Mouse (Mus musculus): ENCODE results near the gene Mrpl20.

Gene Mrpl20

GRCm38 (mm10) chr4:155854991-155855390 is 52.3 kb downstream of the Mrpl20 start:
- DNase-seq (ENCODE audit: low read depth, low spot score) = no peak

DNA sequence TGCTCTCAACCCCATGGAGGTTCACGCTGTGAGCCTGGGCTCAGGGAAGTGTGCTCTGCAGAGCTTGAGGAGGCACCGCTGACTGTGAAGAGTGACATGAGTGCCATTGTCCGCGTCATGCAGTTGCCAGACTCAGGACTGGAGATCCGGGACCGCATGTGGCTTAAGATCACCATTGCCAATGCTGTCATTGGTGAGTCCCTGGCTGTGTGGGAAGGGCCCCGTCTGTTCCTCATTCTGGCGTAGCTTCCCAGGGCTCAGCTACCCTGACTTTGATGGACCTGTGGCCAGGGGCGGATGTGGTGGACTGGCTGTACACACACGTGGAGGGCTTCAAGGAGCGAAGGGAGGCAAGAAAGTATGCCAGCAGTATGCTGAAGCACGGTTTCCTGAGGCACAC is 53.4 kb downstream of the Mrpl20 start:
- no peak for DNase-seq (ENCODE audit: low read depth, low spot score)

DNA sequence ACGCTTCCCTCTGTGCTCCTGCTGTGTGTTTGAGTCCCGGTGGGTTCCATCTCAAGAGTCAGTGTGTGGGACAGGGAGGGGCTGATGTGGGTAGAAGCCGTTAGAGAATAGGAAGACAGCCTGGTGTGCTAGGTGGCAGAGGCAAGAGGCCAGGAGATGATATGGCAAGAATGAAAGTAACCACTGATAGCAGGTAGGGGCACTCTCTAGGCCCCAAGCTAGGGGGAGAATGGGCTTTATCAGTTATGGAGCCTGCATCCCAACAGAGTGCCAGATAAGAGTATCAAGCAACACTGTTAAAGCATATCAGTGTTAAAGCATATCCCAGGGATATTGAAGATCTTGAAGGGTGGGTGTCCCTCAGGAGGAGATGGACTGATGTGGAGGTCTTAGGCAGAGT is 54.2 kb downstream of the Mrpl20 start:
- no peak for DNase-seq (ENCODE audit: low read depth, low spot score)

DNA sequence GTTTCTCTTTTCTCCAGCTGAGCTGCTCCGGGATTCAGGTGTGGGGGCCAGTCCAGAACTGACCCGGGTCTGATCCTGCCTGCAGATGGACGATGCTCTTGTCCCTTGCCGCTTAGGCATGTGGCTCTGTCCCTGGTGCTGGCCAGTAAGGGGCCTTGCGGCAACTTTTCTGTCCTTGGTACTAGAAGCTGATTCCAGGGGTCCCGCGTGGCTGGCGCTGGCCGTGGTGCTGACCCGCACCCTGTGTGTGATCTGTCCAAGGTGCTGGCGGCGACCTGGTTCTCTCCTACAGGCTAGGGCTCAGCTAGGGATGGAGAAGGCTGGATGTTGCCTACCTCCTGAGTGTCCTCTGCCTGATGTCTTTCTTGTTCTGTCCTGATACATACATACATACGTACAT is 56.6 kb downstream of the Mrpl20 start:
- no peak for DNase-seq (ENCODE audit: low read depth, low spot score)

Data from brain, embryonic 18.5 days (tissue).